Mouse (Mus musculus) heart, postnatal 14 days (tissue): ENCODE data around the gene Ppox. TPM values are rescaled to one million over a fixed set of nuclear protein-coding genes. Genes with fewer than 3 reads are reported as not detected.
"Not testable (repeated sequence)": the region's sequence is repeated elsewhere in the genome, so short reads cannot be mapped to it uniquely, and the experiment has no call there.

Experiments used
- DNase-seq, 2 experiments: peaks; one replicate each; pipeline ENCODE4 v3.0.0; 2021 to 2022
- intact Hi-C: fragments of 180-260 bp; cut with DNase I; formaldehyde crosslinking; loops from one replicate; pipeline ENCODE4 v1.15.1; 2025
- long read RNA-seq, 2 experiments: library from polyadenylated mRNA; stranded (forward); transcript quantifications; one replicate each; pipeline ENCODE4 v2.0.0; 2021
- total RNA-seq, 2 experiments: library from RNA; stranded (reverse); gene quantifications; 2 replicates each; pipeline ENCODE4 v1.2.3; 2021

Ppox gene
- total RNA-seq = 10 to 100 TPM; 16.4 to 21.3 TPM
- long read RNA-seq, experiment 1, transcript Ppox-201 (13 exons, 1,821 nt) = major isoform, 18 of 34 reads
- long read RNA-seq, experiment 1, partial matches to known transcripts = 4 of 34 reads
- long read RNA-seq, experiment 1, other reads (novel, unspliced or antisense) = 12 of 34 reads
- long read RNA-seq, experiment 2, transcript Ppox-201 (13 exons, 1,821 nt) = major isoform, 9 of 27 reads
- long read RNA-seq, experiment 2, partial matches to known transcripts = 3 of 27 reads
- long read RNA-seq, experiment 2, other reads (novel, unspliced or antisense) = 15 of 27 reads

DNA sequence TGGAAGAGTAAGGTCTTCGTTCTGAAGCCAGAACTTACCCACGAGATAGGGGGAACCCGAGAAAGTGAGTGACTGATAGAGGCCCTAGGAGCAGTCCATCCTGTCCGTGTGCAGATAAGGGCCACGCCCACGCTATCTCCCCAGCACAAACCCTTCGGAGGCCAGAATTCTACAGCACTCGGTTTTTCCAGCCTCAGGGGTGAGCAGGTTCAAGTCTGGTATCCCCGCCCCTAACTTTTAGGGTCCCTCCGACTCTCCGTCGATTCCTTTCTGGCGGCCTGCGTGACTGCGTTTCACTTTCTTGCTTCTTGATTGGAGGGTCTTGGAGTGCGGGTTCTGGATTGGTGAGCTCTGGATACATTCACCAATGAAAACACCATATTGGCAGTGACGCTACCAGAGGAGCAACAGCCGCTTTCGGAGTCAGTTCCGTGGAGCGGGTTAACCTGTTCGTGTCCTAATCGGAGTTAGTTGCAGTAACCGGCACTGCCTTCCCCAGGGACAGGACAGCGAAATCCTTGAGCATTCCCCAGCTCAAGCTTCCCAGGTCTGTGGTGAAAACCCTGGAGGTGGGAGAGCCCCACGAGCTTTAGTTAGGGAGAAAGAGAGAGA is at the start of gene Ppox:
Gene Ppox (minus strand): TSS at position 271 of the 612 bp plus-strand sequence.
- intact Hi-C loops = loop anchor here (5.0 kb wide), 1 partner anchor 39 kb away; no protein-coding TSS in a partner anchor
- peak; percentile 84 to 88 for DNase-seq

DNA sequence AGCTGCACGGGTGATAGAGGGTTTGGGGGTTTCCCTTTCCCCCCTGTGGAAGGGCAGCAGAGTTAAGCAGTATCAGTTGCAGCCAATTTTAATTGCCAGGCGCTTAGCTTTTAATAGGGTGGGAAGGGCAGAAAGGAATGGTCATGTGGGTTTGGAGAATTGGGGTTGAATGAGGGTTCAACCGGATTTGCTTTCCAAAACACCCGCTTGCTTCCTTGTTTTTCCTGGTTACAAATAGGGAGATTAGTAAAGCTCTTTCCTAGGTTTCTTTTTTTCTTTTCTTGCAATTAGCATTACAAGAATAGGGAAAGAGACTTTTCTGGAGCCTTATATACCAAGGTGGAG is 49.2 kb upstream of the Ppox start:
- intact Hi-C loops = no loop called here
- no peak for DNase-seq

DNA sequence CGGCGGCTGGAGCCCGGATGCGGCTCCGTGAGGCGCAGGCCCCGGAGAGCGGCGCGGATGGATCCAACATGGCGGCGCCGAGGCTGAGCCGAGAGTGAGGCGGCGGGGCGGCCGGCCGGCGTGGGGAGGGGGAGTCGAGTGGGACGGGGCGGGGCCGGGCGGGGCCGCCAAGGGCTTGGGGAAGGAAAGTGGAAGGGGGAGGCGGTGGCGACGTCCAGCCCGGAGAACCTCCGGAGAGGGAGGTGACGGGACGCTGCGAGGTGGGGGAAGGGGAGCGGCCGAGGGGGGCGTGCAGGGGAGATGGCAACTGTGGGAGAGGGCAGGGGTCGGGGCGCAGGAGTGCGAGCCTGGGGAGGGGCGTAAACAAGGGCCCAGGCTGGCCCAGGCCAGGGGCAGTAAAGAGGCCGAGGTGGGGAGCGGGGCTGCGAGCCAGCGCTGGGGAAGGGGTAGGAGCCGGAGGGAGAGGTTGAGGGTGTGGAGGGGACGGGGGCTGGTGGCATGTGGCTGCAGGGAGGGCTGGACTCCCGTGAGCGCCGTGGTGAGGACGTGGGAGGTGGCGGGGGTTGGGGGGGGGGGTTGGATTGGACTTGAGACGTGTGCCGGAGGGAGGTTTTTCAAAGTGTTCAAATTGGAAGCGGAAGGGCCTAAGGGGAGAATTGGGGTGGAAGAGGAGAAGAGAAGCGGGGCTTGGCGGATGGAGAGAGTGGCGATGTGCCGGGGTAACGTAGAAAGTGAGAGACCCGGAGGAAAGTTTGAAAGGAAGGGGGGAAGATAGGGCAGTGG is 48.6 kb upstream of the Ppox start:
- DNase-seq = peak; percentile 82 to 88

DNA sequence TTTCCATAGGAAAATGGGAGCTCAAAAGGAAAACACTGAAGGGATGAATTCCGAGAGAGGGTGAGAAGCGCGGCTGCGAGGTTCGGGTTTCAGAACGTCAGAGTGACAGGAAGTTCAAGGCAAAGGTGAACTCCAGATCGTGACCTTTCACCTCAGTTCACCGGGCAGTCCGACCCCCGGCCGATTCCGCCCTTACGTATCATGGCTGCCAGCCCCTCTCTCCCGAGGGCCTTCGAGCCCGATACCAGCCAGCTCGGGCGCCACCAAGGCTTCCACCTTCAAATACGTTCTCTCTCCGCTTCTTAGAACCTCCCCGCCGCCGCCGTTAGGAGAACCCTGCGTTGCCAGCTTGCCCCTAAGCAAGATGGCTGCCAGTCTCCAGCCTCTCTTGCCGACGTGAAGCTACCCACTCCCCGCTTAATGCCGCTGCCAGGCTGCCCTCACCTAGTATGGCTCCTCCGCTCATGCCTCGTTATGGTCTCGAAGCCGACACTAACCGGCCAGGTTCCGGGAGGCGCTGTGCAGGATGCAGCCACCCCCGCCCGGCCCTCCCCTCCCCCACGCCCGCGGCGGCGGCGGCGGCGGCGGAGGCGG is 48.0 kb upstream of the Ppox start, which contains the start of gene Dedd:
Gene Dedd (plus strand): TSS at position 307 of the 594 bp plus-strand sequence.
- intact Hi-C loops = loop anchor here (2.0 kb wide), 1 partner anchor 18 kb away; no protein-coding TSS in a partner anchor
- peak; percentile 88 to 89 for DNase-seq

More for the DNA sequence above, 48.6 kb upstream of the Ppox start:
- intact Hi-C loops = loop anchor here (2.0 kb wide), 1 partner anchor 17 kb away; no protein-coding TSS in a partner anchor

DNA sequence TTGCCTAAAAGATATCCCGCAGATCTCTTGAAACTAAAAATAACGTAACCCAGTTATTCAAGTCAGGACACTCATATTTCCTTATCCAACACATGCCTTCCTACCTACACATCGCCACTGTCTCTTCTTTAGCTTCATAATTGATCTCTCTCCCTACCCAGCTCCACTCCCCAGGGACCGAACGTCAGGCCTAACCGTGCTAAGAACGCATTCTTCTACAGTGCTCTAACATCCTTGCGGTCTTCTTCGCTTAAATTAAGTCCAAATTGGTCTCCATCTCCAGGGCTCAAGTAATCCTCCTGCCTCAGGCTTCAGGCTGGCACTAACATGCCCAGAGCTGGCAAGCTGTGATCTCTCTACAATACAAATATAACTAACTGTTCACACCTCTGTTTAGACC is 47.3 kb upstream of the Ppox start:
- DNase-seq = peak in 1 of 2 experiments; percentile 5
- intact Hi-C loops = loop anchor here (2.0 kb wide), 1 partner anchor 19 kb away; no protein-coding TSS in a partner anchor

DNA sequence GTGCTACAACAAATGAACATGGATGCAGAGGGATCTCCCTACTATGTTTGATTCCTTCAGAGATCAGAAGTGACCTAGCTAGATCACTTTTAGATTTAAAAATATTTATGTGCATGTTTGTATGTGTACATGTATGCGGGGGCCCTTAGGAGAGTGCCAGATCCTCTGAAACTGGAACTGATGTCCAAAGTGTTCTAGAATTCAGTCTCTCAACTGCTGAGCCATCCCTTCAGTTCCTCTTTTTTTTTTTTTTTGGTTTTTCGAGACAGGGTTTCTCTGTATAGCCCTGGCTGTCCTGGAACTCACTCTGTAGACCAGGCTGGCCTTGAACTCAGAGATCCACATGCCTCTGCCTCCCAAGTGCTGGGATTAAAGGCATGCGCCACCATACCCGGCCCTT is 45.6 kb upstream of the Ppox start:
- intact Hi-C loops, DNase-seq: not testable (repeated sequence)

DNA sequence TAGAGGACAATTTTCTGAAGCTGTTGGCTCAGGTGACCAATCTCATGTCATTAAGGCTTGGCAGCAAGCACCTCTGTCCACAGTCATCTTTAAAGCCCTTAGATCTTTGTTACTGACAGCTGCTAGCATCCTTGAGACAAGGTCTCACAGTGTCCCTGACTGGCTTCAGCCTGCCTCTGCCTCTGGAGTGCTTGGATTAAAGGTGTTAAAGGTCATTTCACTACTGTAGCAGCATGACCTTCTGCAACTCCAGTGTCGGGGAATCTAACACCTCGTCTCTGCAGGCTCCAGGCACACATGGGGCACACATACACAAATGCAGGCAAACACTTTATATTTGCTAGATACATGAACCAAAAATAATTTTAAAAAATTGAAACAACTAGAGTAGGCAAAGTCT is 44.6 kb upstream of the Ppox start:
- no peak for DNase-seq
- intact Hi-C loops = no loop called here

DNA sequence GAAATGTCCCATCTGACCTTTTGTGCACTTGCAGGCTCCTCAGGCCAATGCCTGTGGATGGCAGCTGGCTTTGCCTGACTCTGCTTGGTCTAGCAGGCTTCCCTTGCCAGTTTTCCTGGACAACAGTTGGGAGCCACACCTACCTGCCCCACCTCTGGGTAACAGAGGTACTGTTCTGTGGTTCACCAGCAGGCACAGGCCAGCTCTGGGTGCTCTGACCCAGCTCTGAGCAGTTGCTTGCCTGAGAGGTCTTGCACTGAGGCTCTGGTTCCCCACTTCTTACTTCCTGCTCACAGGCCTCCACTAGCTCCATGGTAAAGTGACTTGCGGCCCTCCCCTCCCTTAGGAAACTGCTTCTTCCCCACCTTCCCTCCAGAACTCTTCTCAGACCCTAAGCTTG is 41.0 kb upstream of the Ppox start:
- intact Hi-C loops = loop anchor here (2.0 kb wide), 1 partner anchor 33 kb away; no protein-coding TSS in a partner anchor

DNA sequence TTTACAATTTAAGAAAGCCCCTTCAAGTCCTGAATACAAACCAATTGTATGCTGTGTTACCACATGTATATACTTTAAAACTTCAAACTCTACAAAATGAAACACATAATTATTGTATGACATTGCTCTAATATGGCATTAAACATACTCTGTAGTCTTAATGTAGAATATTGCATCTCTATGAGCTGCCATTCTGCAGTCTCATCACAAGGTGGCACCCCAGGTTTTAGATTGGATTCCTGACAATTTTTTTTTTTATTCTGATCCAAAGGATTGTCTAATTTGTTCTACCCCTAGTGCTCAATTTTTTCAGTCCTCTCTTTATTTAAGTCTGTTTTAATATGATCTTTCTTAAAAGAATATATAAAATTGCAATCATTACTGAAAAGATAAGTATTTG is 40.4 kb upstream of the Ppox start:
- peak in 1 of 2 experiments; percentile 38 for DNase-seq
- intact Hi-C loops = no loop called here

More for the DNA sequence above, 41.0 kb upstream of the Ppox start:
- no peak for DNase-seq

DNA sequence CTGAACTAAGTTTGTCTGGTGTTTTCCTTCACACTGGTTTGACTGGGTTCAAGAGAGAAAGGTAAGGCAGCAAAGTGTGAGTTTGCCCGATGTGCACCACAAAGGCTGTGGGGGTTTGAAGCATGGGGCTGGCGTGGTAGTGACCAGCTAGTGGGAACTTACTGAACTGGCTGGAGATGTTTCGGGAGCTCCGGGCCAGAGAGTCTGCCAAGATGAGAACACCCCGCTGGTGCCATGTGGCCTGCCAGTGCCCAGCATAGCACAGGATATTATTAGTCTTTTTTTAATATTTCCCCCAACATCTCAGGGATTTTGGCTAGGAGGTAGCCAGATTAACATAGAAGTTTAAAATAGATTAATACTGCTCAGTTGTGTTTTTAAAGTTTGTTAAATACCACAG is 39.2 kb upstream of the Ppox start:
- intact Hi-C loops = no loop called here
- no peak for DNase-seq

DNA sequence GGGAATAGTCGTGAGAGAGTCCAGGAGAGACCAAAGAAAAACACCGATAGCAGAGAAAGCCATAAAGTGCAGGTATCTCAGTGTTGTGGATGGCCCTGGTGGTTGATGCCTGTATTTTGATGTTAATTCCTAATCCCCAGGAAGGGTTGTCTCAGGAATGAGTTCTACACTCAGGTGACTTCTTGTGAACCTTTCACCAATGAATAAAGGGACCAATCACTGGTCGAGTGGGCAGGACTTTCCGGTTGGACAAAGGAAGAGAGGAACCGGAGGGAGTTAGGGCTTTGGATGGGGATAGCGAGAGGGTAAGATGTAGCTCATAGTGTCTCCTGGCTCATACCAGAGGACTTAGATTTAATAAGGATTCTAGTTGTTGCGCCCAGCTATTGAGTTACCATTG is 38.8 kb upstream of the Ppox start:
- DNase-seq = no peak
- intact Hi-C loops = no loop called here

DNA sequence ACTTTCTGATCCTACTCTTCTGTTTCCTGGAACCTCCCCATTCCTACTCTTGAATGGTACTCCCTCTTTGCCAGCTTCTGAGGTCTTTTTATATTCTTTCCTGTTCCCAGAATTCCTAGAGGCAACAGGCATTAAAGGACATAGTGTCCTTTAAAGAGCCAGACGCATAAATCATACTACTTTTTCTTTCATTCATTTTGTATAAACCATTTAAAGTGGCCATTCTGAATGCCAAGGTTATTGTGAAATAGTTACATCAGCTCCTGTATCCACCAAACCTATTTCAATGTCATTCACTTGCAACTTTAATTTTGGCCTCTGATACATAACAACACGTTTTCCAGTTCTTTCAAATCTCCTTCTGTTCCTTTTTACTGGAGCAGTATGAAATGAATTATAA is 28.3 kb upstream of the Ppox start:
- intact Hi-C loops = no loop called here

DNA sequence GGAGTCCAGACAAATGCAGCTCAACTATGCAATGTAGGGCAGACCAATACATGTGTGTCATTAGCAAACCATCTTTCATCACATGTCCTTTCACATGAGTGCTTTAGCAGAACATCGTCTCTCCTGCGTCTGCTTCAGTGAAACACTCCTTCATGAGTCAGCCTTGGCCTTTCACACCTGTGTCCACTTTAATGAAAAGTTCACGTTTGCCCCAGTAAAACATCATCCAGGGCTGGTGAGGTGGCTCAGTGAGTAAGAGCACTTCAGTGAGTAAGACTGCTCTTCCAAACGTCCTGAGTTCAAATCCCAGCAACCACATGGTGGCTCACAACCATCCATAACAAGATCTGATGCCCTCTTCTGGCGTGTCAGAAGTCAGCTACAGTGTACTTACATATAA is 25.2 kb upstream of the Ppox start:
- DNase-seq, intact Hi-C loops: not testable (repeated sequence)

More for the DNA sequence above, 28.3 kb upstream of the Ppox start:
- DNase-seq = no peak

DNA sequence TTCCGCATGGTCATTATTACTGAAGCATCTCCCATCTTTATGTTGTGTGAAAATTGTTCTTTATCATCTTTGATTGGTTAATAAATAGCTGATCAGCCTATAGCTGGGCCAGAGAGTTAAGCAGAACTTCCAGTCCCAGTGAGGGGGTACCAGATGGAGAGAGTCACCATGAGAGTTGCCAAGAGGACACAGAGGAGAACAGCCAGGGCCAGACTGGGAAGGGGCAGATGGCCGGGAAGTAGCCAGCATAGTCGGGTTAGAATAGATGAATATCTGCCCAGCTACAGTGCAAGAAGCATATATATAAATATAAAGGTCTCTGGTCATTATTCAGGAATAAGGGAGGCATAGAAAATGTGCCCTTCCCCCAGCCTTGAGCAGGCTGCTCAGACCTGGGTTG is 17.2 kb upstream of the Ppox start:
- DNase-seq = no peak
- intact Hi-C loops = no loop called here

DNA sequence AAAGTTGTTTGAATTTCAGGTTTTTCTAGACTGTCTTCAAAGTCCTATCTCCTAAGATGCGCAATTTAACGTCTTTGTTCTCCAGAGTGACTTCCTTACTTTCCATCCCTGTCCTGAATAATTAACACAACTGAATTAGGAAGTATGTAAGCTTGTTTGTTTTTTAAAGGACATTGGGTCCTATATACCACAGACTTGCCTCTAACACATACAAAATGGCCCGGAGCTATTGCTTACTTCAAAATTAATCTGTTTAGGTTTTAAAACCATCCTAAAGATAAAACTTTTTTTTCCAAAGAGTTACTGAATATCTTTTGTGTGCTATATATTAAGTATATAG is 14.0 kb upstream of the Ppox start:
- no peak for DNase-seq
- intact Hi-C loops = no loop called here

DNA sequence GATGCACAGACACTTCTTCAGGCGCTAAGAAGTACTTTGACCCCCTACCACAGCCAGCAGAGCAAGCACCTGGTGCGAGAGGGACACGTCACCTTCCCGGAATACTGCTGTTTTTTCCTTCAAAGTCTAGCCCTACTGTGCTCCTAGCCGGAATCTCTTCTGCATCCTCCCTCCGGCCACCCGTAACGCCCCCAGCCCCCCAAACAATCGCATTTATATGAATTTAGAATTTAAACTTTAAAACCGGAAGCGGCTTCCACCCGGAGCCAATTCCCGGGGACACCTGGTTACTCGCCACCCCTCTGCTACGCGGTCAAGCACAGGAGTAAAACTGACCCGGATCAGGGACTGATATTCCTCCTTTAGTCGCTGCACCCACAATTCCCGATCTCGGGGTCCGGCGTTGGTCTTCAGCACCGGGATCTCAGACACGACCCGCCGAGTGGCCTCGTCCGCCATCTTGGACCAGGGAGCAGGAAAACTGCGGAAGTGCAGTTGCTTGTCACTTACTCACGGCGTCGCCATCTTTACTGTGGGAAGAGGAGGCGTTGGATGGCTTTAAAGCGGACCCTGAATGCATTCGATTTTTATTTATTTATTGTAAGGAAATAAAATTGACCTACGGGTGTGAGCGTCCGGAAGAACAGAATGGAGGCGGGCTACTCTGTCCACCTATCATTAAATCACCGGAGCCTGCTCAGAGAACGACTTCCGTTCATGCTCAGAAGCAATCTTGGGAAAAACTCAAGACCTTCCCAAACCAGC is 13.5 kb upstream of the Ppox start, which contains the start of gene Ufc1:
Gene Ufc1 (minus strand): TSS at position 727 of the 765 bp plus-strand sequence.
- intact Hi-C loops = no loop called here
- DNase-seq = peak; percentile 79 to 81

DNA sequence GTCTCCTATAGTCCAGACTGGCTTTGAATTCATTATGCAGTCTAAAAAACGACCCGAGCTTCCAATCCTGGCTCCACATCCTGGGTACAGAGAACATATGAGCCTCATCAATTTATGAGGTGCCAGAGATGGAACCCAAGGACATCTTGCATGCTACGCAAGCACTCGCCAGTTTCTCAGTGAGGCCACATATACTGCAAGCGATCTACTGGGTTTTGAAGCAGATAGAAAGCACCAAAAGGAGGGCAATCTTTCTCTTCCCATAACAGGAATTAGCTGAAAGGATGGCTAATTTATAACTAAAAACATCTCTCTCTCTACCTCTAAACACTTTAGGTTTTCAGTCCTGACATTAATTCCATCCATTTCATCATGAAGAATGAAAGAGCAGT is 12.9 kb upstream of the Ppox start:
- intact Hi-C loops = no loop called here
- no peak for DNase-seq

DNA sequence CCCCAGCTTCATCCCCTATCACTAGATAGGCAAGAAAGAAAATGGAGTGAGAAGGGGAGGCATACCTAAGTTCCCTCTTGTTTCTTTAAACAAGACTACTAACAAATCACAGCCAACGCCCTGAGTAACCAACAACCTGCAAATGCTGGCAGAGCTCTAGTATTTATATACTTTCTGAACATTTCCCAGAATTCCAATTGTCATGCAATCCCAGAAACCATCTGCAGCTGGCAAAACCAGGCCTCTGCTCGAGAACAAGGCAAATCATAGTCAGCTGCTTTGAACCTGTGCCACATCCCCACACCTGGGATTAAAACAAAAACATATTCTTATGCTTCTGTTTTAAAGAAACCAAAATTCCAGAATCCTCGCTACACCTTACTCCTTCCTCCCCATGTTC is 12.4 kb upstream of the Ppox start:
- intact Hi-C loops = no loop called here
- no peak for DNase-seq

DNA sequence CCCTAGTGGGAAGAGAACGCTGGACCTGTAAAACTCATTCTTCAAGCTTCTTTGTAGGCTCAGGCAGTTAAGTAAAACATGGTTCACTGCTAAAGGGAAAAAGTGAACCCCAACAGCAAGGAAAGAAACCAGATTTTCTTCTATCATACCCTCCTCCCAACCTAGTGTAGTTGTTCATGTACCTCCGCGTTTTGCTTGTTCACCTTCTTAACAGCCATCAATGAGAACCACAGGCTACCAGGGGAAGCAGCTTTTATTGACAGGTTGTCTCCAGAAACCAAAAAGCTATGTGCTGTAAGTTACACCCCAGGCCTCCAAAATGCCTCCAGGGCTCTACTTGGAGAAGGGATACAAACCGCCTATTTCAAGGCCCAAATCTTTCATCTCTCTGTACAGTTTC is 7.3 kb upstream of the Ppox start:
- intact Hi-C loops = no loop called here
- no peak for DNase-seq
